Comparison of ENCODE assay signal across 15 mouse cellular contexts in genomic region chr4:151483977-151484313, GRCm38 (mm10).
DNase-seq lines count a peak whose midpoint lies in the region; ATAC-seq lines count a peak whose summit lies in the region.
"Had no signal": no experiment of that assay in that cellular context is flagged by ENCODE, and none has a peak within 500 bp of the region (broad histone marks: within the 10 kb centered on the region; RNA-seq: fewer than 3 reads in every experiment).

No protein-coding gene starts in this region.

- H3K4me1 ChIP-seq in hindbrain, embryonic 13.5 days (replicated peaks) = peaks cover 12% of the 10 kb centered on the region
- no peaks in the 10 kb centered on the region for H3K4me1 ChIP-seq in hindbrain, embryonic 11.5 days (replicated peaks; ENCODE audit: control insufficient read depth, insufficient read depth, low read length)
- peaks cover 19% of the 10 kb centered on the region for H3K4me1 ChIP-seq in forebrain, embryonic 12.5 days
- peaks cover 12% of the 10 kb centered on the region for H3K4me1 ChIP-seq in hindbrain, embryonic 15.5 days (replicated peaks)
- peaks cover 7% of the 10 kb centered on the region for H3K4me1 ChIP-seq in midbrain, embryonic 16.5 days (ENCODE audit: control insufficient read depth, insufficient read depth, low read length)
- H3K4me1 ChIP-seq: heart, embryonic 15.5 days; megakaryocyte, embryonic 14.5 days had no signal

- no peaks in the 10 kb centered on the region for H3K36me3 ChIP-seq in hindbrain, embryonic 13.5 days
- H3K36me3 ChIP-seq in hindbrain, embryonic 11.5 days (ENCODE audit: control insufficient read depth, insufficient read depth, low read length) = no peaks in the 10 kb centered on the region
- no peaks in the 10 kb centered on the region for H3K36me3 ChIP-seq in forebrain, embryonic 12.5 days (replicated peaks)
- H3K36me3 ChIP-seq in hindbrain, embryonic 15.5 days = no peaks in the 10 kb centered on the region
- no peaks in the 10 kb centered on the region for H3K36me3 ChIP-seq in midbrain, embryonic 16.5 days (ENCODE audit: control insufficient read depth, insufficient read depth, low read length)
- H3K36me3 ChIP-seq: heart, embryonic 15.5 days; limb, embryonic 10.5 days had no signal

- peaks cover 8% of the 10 kb centered on the region for H3K27me3 ChIP-seq in hindbrain, embryonic 13.5 days
- no peaks in the 10 kb centered on the region for H3K27me3 ChIP-seq in hindbrain, embryonic 11.5 days (ENCODE audit: control insufficient read depth, insufficient read depth, low read length)
- H3K27me3 ChIP-seq in forebrain, embryonic 12.5 days = peaks cover 20% of the 10 kb centered on the region
- no peaks in the 10 kb centered on the region for H3K27me3 ChIP-seq in hindbrain, embryonic 15.5 days
- H3K27me3 ChIP-seq in midbrain, embryonic 16.5 days (ENCODE audit: control insufficient read depth, insufficient read depth, low read depth, low read length) = peaks cover 3% of the 10 kb centered on the region; the same call in 1 of the 2 replicates

- peak overlapping the region; percentile 66 for H3K27ac ChIP-seq in hindbrain, embryonic 13.5 days
- no peak overlapping the region for H3K27ac ChIP-seq in hindbrain, embryonic 11.5 days (ENCODE audit: low read depth, low read length)
- H3K27ac ChIP-seq in forebrain, embryonic 12.5 days = no peak overlapping the region
- peak overlapping the region; percentile 55 for H3K27ac ChIP-seq in hindbrain, embryonic 15.5 days (replicated peaks)
- peak overlapping the region; percentile 44; the same call in 1 of the 2 replicates for H3K27ac ChIP-seq in midbrain, embryonic 16.5 days (ENCODE audit: low read length)
- H3K27ac ChIP-seq: heart, embryonic 15.5 days; limb, embryonic 10.5 days; stomach, postnatal 0 days had no signal

- no peaks in the 10 kb centered on the region for H3K9me3 ChIP-seq in hindbrain, embryonic 13.5 days
- H3K9me3 ChIP-seq in hindbrain, embryonic 11.5 days (ENCODE audit: control insufficient read depth, low read length) = no peaks in the 10 kb centered on the region
- no peaks in the 10 kb centered on the region for H3K9me3 ChIP-seq in forebrain, embryonic 12.5 days
- H3K9me3 ChIP-seq in hindbrain, embryonic 15.5 days = no peaks in the 10 kb centered on the region
- H3K9me3 ChIP-seq in midbrain, embryonic 16.5 days (replicated peaks; ENCODE audit: control insufficient read depth, low read length, poor library complexity, severe bottlenecking) = no peaks in the 10 kb centered on the region
- H3K9me3 ChIP-seq: heart, embryonic 15.5 days; limb, embryonic 10.5 days had no signal

- WGBS in hindbrain, embryonic 13.5 days = 69% methylated on average over 8 of the region's 8 CpGs
- 69% methylated on average over 8 of the region's 8 CpGs for WGBS in hindbrain, embryonic 11.5 days
- WGBS in forebrain, embryonic 12.5 days = 45% methylated on average over 8 of the region's 8 CpGs
- 64% methylated on average over 8 of the region's 8 CpGs for WGBS in hindbrain, embryonic 15.5 days
- 38% methylated on average over 8 of the region's 8 CpGs for WGBS in midbrain, embryonic 16.5 days

- no peak for ATAC-seq in hindbrain, embryonic 13.5 days (ENCODE audit: low FRiP score)
- no peak for ATAC-seq in hindbrain, embryonic 11.5 days (ENCODE audit: low FRiP score)
- peak; percentile 66; the same call in 1 of the 2 replicates for ATAC-seq in forebrain, embryonic 12.5 days (ENCODE audit: low FRiP score)
- ATAC-seq in hindbrain, embryonic 15.5 days (ENCODE audit: low FRiP score, low read depth) = peak; percentile 24; the same call in 1 of the 2 replicates
- peak; percentile 38; the same call in 1 of the 2 replicates for ATAC-seq in midbrain, embryonic 16.5 days

- H3K4me3 ChIP-seq in hindbrain, embryonic 13.5 days = no peak overlapping the region
- no peak overlapping the region for H3K4me3 ChIP-seq in hindbrain, embryonic 11.5 days (ENCODE audit: low read depth, low read length)
- no peak overlapping the region for H3K4me3 ChIP-seq in forebrain, embryonic 12.5 days (replicated peaks)
- no peak overlapping the region for H3K4me3 ChIP-seq in hindbrain, embryonic 15.5 days
- H3K4me3 ChIP-seq in midbrain, embryonic 16.5 days (ENCODE audit: low read depth, low read length) = no peak overlapping the region
- H3K4me3 ChIP-seq: erythroblast, embryonic 14.5 days; heart, embryonic 15.5 days; limb, embryonic 10.5 days; megakaryocyte, embryonic 14.5 days; myocyte had no signal

- no peak for DNase-seq in hindbrain, embryonic 11.5 days (ENCODE audit: low spot score)
- DNase-seq in right cerebral cortex, postnatal 14 days = no peak
- no peak for DNase-seq in thymus, postnatal 10 days (ENCODE audit: low spot score in 2 of 2)
- no peak for DNase-seq in testis, postnatal 10 days (ENCODE audit: low spot score)
- DNase-seq: B cell, adult 2 months had no signal

- H3K9ac ChIP-seq in hindbrain, embryonic 13.5 days = no peak overlapping the region
- no peak overlapping the region for H3K9ac ChIP-seq in hindbrain, embryonic 11.5 days (ENCODE audit: low read depth, low read length)
- H3K9ac ChIP-seq in forebrain, embryonic 12.5 days = no peak overlapping the region
- no peak overlapping the region for H3K9ac ChIP-seq in hindbrain, embryonic 15.5 days
- no peak overlapping the region for H3K9ac ChIP-seq in midbrain, embryonic 16.5 days (ENCODE audit: low read depth, low read length)
- H3K9ac ChIP-seq: heart, embryonic 15.5 days had no signal

- H3K4me2 ChIP-seq in hindbrain, embryonic 13.5 days = no peak overlapping the region
- H3K4me2 ChIP-seq in hindbrain, embryonic 11.5 days (replicated peaks; ENCODE audit: low read depth, low read length) = no peak overlapping the region
- H3K4me2 ChIP-seq in forebrain, embryonic 12.5 days = peak overlapping the region; percentile 6; the same call in 1 of the 2 replicates
- 0 out of 2 replicates have a peak overlapping the region, but pooled peaks have one; percentile 38 for H3K4me2 ChIP-seq in hindbrain, embryonic 15.5 days
- no peak overlapping the region for H3K4me2 ChIP-seq in midbrain, embryonic 16.5 days (ENCODE audit: low read length)
- H3K4me2 ChIP-seq: heart, embryonic 15.5 days had no signal

Comparison
In these comparisons a context has a peak if more than half of its experiments do, and no peak if none do; other contexts are left out.
1. ATAC-seq: peak in forebrain, embryonic 12.5 days (single experiment), hindbrain, embryonic 15.5 days (single experiment) and midbrain, embryonic 16.5 days (single experiment); none in hindbrain, embryonic 13.5 days (single experiment) and hindbrain, embryonic 11.5 days (single experiment).
2. H3K27ac ChIP-seq: peak in hindbrain, embryonic 13.5 days (single experiment), hindbrain, embryonic 15.5 days (single experiment) and midbrain, embryonic 16.5 days (single experiment); none in hindbrain, embryonic 11.5 days (single experiment) and forebrain, embryonic 12.5 days (single experiment).
3. H3K4me2 ChIP-seq: peak in forebrain, embryonic 12.5 days (single experiment) and hindbrain, embryonic 15.5 days (single experiment); none in hindbrain, embryonic 13.5 days (single experiment), hindbrain, embryonic 11.5 days (single experiment) and midbrain, embryonic 16.5 days (single experiment).